Mouse (Mus musculus) stomach, postnatal 0 days (tissue): ENCODE data around the gene Nkain4.

Experiments
- CTCF ChIP-seq: IDR thresholded peaks from 2 replicates; pipeline ENCODE4 v1.5.1; 2016; ENCODE audit warnings: antibody characterized with exemption, low read depth, mild to moderate bottlenecking, moderate library complexity
- EP300 ChIP-seq: optimal IDR thresholded peaks from 2 replicates; pipeline ENCODE3; 2016; ENCODE audit warnings: antibody characterized with exemption

GRCm38 (mm10) chr2:180889921-180890280 lies 64.6 kb downstream of the Nkain4 start:
- no peak for TF ChIP-seq CTCF
- no peak for TF ChIP-seq EP300
